Mouse (Mus musculus) bone marrow, adult 2 months (tissue): ENCODE measurements around the gene Hadha. TPM values are rescaled to one million over a fixed set of nuclear protein-coding genes. Genes with fewer than 3 reads are reported as not detected.
A peak's percentile ranks its signal among the peaks of the same experiment; 100 is the strongest.

Experiments used
- H3K27ac ChIP-seq: fragments of 200-500 bp; 2 replicates; pipeline ENCODE4 v1.5.1; 2012; ENCODE audit warnings: low read depth, mild to moderate bottlenecking, control low read depth, inconsistent platforms, low read length; ENCODE audit not compliant: control insufficient read depth, poor library complexity, insufficient read depth
- H3K4me1 ChIP-seq: fragments of 200-500 bp; 2 replicates; pipeline ENCODE4 v1.6.1; 2011; ENCODE audit warnings: low read length; ENCODE audit not compliant: control insufficient read depth, insufficient read depth
- H3K4me3 ChIP-seq: fragments of 200-500 bp; replicated peaks from 2 replicates; pipeline ENCODE3; 2011; ENCODE audit warnings: mild to moderate bottlenecking, low read depth, low read length, control low read depth; ENCODE audit not compliant: control insufficient read depth
- CTCF ChIP-seq: fragments of 200-500 bp; IDR thresholded peaks from 2 replicates; pipeline ENCODE4 v1.5.1; 2011; ENCODE audit warnings: low read length, control low read depth; ENCODE audit not compliant: control insufficient read depth, insufficient read depth
- POLR2A ChIP-seq: fragments of 200-500 bp; IDR thresholded peaks from 2 replicates; pipeline ENCODE4 v1.6.1; 2011; ENCODE audit warnings: low read depth, mild to moderate bottlenecking, control low read depth, low read length, borderline replicate concordance; ENCODE audit not compliant: control insufficient read depth
- WGBS: fragments of 180-500 bp; shearing (Covaris S2); methylation state at CpG from one replicate; pipeline ENCODE4 v1.1.7; 2018; 5-methylcytosine and 5-hydroxymethylcytosine counted together
- polyA plus RNA-seq: library from polyadenylated mRNA; stranded (reverse); fragments of >200 nt; gene quantifications from 2 replicates; pipeline ENCODE4 v1.2.4, GENCODE M21; 2011; ENCODE audit warnings: low replicate concordance; ENCODE audit not compliant: missing spikeins, insufficient read depth, insufficient read length

The Hadha gene
- polyA plus RNA-seq, result 25.7 and 51.3 TPM in 2 replicates

GRCm38 (mm10) chr5:30154474-30155394 lies at the start of gene Hadha, which contains the start of gene Hadhb:
Gene Hadha, minus strand, starts transcription at chr5:30155162.
Gene Hadhb, plus strand, starts transcription at chr5:30155248.
- TF ChIP-seq CTCF (no peak), POLR2A (peak; percentile 91)
- Histone ChIP-seq H3K4me3 (peak within 1 kb of the TSS; percentile 86), H3K4me1 (no peaks in the 10 kb centered on the region), H3K27ac (peak within 1 kb of the TSS; percentile 93)
- WGBS, result under 1% methylated on average over 53 of the region's 53 CpGs

GRCm38 (mm10) chr5:30204441-30204840 lies 49.5 kb upstream of the Hadha start:
- Histone ChIP-seq H3K4me1 (no peaks in the 10 kb centered on the region), H3K27ac (no peak overlapping the region), H3K4me3 (no peak overlapping the region)
- 58% methylated on average over 1 of the region's 1 CpGs for WGBS
- TF ChIP-seq POLR2A (no peak), CTCF (no peak)

DNA sequence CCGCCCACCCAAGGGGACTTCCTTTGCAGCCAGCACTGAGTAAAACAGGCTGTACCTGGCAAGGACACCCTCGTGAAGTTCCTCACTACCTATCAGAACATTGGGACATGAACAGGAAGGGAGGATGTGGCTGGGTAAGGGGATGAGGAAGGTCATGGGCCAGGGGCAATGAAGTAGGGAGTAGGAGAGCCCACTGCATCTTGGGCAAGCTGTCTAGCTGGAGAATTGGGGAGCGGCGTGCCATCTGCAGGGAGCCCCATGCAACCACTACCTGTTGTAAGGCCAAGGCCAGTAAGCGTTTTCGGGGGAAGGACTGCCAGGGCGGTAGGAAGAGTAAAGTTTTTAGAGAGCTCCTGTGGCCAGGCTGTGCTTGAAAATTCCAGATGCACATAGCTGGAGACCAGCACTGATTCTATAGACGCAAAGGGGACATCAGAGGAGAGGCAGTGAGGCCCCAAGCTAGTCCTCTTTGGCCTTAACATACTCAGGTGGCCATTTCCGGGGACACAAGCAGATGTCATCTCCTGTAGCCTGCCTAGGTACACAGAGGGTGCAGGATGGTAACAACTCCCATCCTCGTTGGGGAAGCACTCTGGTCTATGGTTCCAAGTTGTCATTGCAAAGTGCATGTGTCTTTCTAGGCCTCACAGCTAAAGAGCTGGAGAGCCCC lies 48.4 kb upstream of the Hadha start:
- TF ChIP-seq CTCF, result no peak
- H3K4me3 ChIP-seq, result no peak overlapping the region
- WGBS, result 70% methylated on average over 10 of the region's 10 CpGs

DNA sequence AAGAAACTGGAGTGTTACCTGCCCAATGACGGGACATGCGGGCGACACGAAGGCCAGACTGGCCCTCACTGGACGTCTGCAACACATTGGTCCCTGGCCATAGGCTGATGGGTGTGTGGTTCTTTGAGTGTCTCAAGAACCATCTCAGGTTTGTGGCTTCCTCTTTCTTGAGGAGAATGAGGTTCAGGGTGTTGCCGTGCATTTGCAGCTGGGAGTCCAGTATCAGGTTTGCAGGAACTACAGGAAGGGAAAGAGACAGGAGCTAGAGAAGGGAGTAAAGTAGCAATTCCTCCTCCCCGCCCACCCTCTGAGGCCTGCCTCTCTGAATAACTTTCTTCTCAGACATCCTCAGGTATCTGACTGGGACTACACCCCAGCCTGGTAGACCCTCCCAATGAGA lies 47.3 kb upstream of the Hadha start:
- Histone ChIP-seq H3K4me3 (no peak overlapping the region), H3K4me1 (no peaks in the 10 kb centered on the region), H3K27ac (no peak overlapping the region)
- 50% methylated on average over 7 of the region's 7 CpGs for WGBS
- TF ChIP-seq CTCF (no peak), POLR2A (no peak)

More for the DNA sequence above, 48.4 kb upstream of the Hadha start:
- H3K4me1 ChIP-seq, result no peaks in the 10 kb centered on the region
- H3K27ac ChIP-seq, result no peak overlapping the region

GRCm38 (mm10) chr5:30201521-30201920 lies 46.6 kb upstream of the Hadha start:
- Histone ChIP-seq H3K4me1 (no peaks in the 10 kb centered on the region), H3K4me3 (no peak overlapping the region), H3K27ac (no peak overlapping the region)
- no peak for TF ChIP-seq POLR2A
- TF ChIP-seq CTCF, result peak; percentile 14; the same call in 1 of the 2 replicates
- 40% methylated on average over 5 of the region's 5 CpGs for WGBS

- no peak for TF ChIP-seq CTCF
- no peak for TF ChIP-seq POLR2A
- Histone ChIP-seq H3K4me3 (no peak overlapping the region), H3K27ac (no peak overlapping the region), H3K4me1 (no peaks in the 10 kb centered on the region)
- whole genome bisulfite sequencing, result 11% methylated on average over 7 of the region's 7 CpGs
Measured at GRCm38 (mm10) chr5:30198257-30198656, 43.3 kb upstream of the Hadha start.

DNA sequence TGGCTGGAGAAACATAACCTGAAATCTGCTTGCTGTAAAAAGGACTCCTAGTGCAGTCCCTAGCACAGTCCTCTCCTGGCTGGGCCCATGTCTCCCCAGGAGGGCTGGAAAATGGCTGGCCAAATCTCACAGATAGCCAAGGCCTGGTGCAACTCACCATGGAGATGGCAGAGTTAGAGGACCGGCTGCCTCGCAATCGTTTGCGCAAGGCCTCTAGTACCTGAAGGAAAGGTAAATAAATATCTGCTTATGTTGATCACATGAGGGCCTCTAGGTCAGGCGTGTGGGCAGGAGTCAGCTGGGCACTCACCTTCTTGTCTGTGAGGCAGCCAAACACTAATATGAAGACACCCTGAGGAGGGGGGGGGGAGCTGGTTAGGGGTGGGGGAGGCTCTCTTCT lies 40.4 kb upstream of the Hadha start:
- WGBS, result 81% methylated on average over 5 of the region's 5 CpGs
- Histone ChIP-seq H3K27ac (no peak overlapping the region), H3K4me1 (no peaks in the 10 kb centered on the region), H3K4me3 (no peak overlapping the region)
- TF ChIP-seq POLR2A (no peak), CTCF (no peak)

DNA sequence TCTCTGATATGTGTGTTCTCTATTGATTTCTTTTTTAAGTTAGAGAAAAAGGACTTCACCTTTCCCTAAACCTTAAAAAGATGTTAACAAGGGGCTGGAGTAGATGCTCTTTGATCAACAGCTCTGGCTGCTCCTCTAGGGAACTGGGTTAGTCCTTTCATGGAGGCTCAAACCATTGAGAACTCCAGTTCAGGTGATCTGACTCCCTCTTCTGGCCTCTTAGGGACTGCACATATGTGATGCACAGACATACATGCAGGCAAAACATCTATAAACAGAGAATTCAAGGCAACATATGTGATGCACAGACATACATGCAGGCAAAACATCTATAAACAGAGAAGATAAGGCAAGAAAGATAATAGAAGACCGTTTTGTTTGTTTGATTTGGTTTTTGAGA lies 37.5 kb upstream of the Hadha start:
- Histone ChIP-seq H3K4me1 (no peaks in the 10 kb centered on the region), H3K27ac (no peak overlapping the region), H3K4me3 (no peak overlapping the region)
- 80% methylated on average over 1 of the region's 1 CpGs for whole genome bisulfite sequencing
- no peak for TF ChIP-seq POLR2A
- TF ChIP-seq CTCF, result no peak
